Mouse (Mus musculus): ENCODE data around the gene Crhr2. TPM values are rescaled to one million over a fixed set of nuclear protein-coding genes. Genes with fewer than 3 reads are reported as not detected.

The Crhr2 gene
- polyA plus RNA-seq, 1 experiment = not detected

GRCm38 (mm10) chr6:55169818-55170217 lies 37.0 kb upstream of the Crhr2 start:
- no peak for TF ChIP-seq GATA1 (IDR thresholded peaks at IDR 0.05; ENCODE audit: low read length)
- no peak for TF ChIP-seq TAL1 (IDR thresholded peaks at IDR 0.05; ENCODE audit: low read length)
- Histone ChIP-seq H3K9me3 (ENCODE audit: control insufficient read depth, low read length) (no peaks in the 10 kb centered on the region), H3K4me1 (ENCODE audit: control insufficient read depth) (no peaks in the 10 kb centered on the region; the same call in 1 of the 2 replicates)

DNA sequence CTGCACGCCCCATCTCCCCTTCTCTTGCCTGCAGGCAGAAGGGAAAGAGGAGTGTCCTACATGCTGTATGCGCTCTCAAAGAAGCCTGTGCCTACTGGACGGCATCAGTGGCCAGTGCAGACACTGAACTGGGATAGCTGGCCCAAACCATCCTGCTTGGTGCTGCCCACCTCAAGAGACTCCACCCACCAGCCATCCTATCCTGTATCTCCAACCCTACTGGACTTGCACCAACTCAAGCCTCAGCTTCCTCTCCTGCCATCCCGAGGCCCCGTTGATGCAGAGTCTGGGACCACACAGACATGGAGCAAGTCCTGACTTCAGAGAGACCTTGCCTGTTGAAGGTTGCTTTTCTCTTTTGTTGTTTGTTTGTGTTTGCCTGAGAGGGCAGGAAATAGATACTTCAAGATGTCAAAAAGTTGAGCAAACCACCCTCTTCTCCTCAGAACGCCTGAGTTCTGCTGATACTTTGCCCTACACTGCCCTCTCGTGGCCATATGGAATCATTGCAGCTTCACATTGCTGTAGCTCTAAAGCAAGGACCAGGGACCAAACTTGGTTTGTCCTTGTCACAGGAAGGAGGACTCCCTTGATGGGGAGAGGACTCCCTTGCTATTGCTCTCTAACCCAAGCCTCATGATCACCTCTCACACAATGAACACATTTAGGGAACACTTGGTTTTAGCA lies 34.1 kb upstream of the Crhr2 start:
- Histone ChIP-seq H3K9me3 (ENCODE audit: control insufficient read depth, low read length) (no peaks in the 10 kb centered on the region), H3K4me3 (replicated peaks) (no peak overlapping the region), H3K27me3 (ENCODE audit: control insufficient read depth) (no peaks in the 10 kb centered on the region), H3K36me3 (ENCODE audit: control insufficient read depth) (no peaks in the 10 kb centered on the region), H3K4me1 (ENCODE audit: control insufficient read depth) (no peaks in the 10 kb centered on the region; the same call in 1 of the 2 replicates)
- TF ChIP-seq GATA1 (IDR thresholded peaks at IDR 0.05; ENCODE audit: low read length) (no peak), TAL1 (IDR thresholded peaks at IDR 0.05; ENCODE audit: low read length) (no peak)

More at GRCm38 (mm10) chr6:55169818-55170217, 37.0 kb upstream of the Crhr2 start:
- no peaks in the 10 kb centered on the region for H3K36me3 ChIP-seq (ENCODE audit: control insufficient read depth)
- no peak overlapping the region for H3K4me3 ChIP-seq (replicated peaks)
- no peaks in the 10 kb centered on the region for H3K27me3 ChIP-seq (ENCODE audit: control insufficient read depth)

DNA sequence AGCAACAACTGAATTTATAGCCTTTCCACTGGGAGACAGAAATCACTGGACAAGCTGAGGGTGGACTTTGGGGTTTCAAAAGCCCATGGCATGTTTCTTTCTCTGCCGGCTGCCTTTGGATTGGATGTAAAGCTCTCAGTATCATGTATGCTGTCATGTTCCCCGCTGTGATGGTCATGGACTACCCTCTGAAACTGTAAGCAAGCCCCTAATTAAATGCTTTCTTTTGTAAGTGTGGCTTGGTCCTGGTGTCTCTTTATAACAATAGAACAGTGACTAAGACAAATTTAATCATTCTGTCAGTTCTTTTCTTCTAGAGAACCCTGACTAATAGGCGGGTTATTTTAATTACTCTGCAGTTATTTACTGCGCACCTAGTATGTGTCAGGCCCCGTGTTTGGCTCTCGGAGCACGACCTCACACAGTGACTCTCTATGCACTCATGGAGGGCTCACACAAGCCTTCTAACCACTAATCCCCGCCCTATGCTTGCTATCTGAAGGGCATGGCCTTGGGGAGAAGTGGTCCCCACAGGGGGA lies 30.3 kb upstream of the Crhr2 start:
- Histone ChIP-seq H3K4me3 (replicated peaks) (no peak overlapping the region), H3K27me3 (ENCODE audit: control insufficient read depth) (no peaks in the 10 kb centered on the region), H3K9me3 (ENCODE audit: control insufficient read depth, low read length) (no peaks in the 10 kb centered on the region), H3K36me3 (ENCODE audit: control insufficient read depth) (no peaks in the 10 kb centered on the region), H3K4me1 (ENCODE audit: control insufficient read depth) (no peaks in the 10 kb centered on the region; the same call in 1 of the 2 replicates)
- TF ChIP-seq GATA1 (IDR thresholded peaks at IDR 0.05; ENCODE audit: low read length) = no peak
- TF ChIP-seq TAL1 (IDR thresholded peaks at IDR 0.05; ENCODE audit: low read length) = no peak

GRCm38 (mm10) chr6:55161311-55161761 lies 28.5 kb upstream of the Crhr2 start:
- Histone ChIP-seq H3K36me3 (ENCODE audit: control insufficient read depth) (no peaks in the 10 kb centered on the region), H3K4me1 (ENCODE audit: control insufficient read depth) (no peaks in the 10 kb centered on the region), H3K27me3 (ENCODE audit: control insufficient read depth) (no peaks in the 10 kb centered on the region), H3K9me3 (ENCODE audit: control insufficient read depth, low read length) (no peaks in the 10 kb centered on the region), H3K4me3 (replicated peaks) (no peak overlapping the region)
- no peak for TF ChIP-seq GATA1 (IDR thresholded peaks at IDR 0.05; ENCODE audit: low read length)
- TF ChIP-seq TAL1 (IDR thresholded peaks at IDR 0.05; ENCODE audit: low read length) = no peak

DNA sequence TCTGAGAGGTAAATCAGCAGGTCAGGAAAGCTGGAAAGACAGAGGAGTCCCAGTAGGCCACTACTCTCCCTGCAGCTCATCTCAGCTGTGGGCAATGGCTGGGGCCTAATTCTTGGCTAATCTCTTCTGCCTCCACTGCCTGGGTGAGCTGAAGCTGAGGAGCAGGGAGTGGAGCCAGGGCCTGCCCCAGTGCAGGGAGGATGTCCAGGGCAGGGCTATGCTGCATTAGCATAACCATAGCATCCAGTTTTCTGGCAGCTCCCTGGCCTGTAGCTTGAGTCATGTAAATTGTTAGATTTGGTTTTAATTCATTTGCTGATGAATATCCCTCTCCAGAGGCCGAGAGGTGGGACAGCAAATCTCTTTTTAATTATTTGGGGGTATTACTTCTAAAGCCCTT lies 26.4 kb upstream of the Crhr2 start:
- Histone ChIP-seq H3K27me3 (ENCODE audit: control insufficient read depth) (no peaks in the 10 kb centered on the region), H3K9me3 (ENCODE audit: control insufficient read depth, low read length) (no peaks in the 10 kb centered on the region), H3K36me3 (ENCODE audit: control insufficient read depth) (no peaks in the 10 kb centered on the region), H3K4me1 (ENCODE audit: control insufficient read depth) (no peaks in the 10 kb centered on the region), H3K4me3 (replicated peaks) (no peak overlapping the region)
- TF ChIP-seq GATA1 (IDR thresholded peaks at IDR 0.05; ENCODE audit: low read length) (no peak), TAL1 (IDR thresholded peaks at IDR 0.05; ENCODE audit: low read length) (no peak)

GRCm38 (mm10) chr6:55152226-55152625 lies 19.4 kb upstream of the Crhr2 start:
- TF ChIP-seq TAL1 (IDR thresholded peaks at IDR 0.05; ENCODE audit: low read length) = no peak
- no peak for TF ChIP-seq GATA1 (IDR thresholded peaks at IDR 0.05; ENCODE audit: low read length)
- Histone ChIP-seq H3K36me3 (ENCODE audit: control insufficient read depth) (no peaks in the 10 kb centered on the region), H3K27me3 (ENCODE audit: control insufficient read depth) (no peaks in the 10 kb centered on the region), H3K9me3 (ENCODE audit: control insufficient read depth, low read length) (no peaks in the 10 kb centered on the region), H3K4me3 (replicated peaks) (no peak overlapping the region), H3K4me1 (ENCODE audit: control insufficient read depth) (no peaks in the 10 kb centered on the region)

- Histone ChIP-seq H3K4me1 (ENCODE audit: control insufficient read depth) (no peaks in the 10 kb centered on the region), H3K9me3 (ENCODE audit: control insufficient read depth, low read length) (no peaks in the 10 kb centered on the region), H3K27me3 (ENCODE audit: control insufficient read depth) (no peaks in the 10 kb centered on the region), H3K4me3 (replicated peaks) (no peak overlapping the region), H3K36me3 (ENCODE audit: control insufficient read depth) (no peaks in the 10 kb centered on the region)
- no peak for TF ChIP-seq TAL1 (IDR thresholded peaks at IDR 0.05; ENCODE audit: low read length)
Observed at GRCm38 (mm10) chr6:55146138-55146537, 13.3 kb upstream of the Crhr2 start.

DNA sequence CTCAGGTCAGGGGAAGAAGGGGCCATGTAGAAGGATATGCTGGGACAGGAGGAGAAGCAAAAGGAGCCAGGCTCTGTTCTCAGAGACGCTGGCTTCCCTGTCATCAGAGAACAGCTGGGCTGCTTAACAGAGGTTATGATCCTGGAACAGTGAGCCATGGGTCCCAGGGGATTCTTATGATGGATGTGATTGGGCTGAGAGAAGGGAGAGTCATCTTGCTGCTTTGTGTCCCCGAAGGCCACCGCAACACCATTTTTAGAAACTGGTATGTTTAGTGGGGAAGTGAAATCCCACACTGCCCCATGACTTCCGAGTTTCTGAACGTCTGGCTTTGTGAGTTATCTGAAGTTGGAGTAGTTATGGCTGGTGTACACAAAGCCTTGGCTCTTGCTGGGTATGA lies 12.5 kb upstream of the Crhr2 start:
- Histone ChIP-seq H3K9me3 (ENCODE audit: control insufficient read depth, low read length) (no peaks in the 10 kb centered on the region), H3K4me1 (ENCODE audit: control insufficient read depth) (no peaks in the 10 kb centered on the region), H3K4me3 (replicated peaks) (no peak overlapping the region), H3K27me3 (ENCODE audit: control insufficient read depth) (no peaks in the 10 kb centered on the region), H3K36me3 (ENCODE audit: control insufficient read depth) (no peaks in the 10 kb centered on the region)
- no peak for TF ChIP-seq GATA1 (IDR thresholded peaks at IDR 0.05; ENCODE audit: low read length)
- TF ChIP-seq TAL1 (IDR thresholded peaks at IDR 0.05; ENCODE audit: low read length) = no peak

GRCm38 (mm10) chr6:55138343-55138742 lies 5.5 kb upstream of the Crhr2 start:
- Histone ChIP-seq H3K4me3 (replicated peaks) (no peak overlapping the region), H3K9me3 (ENCODE audit: control insufficient read depth, low read length) (no peaks in the 10 kb centered on the region), H3K4me1 (ENCODE audit: control insufficient read depth) (no peaks in the 10 kb centered on the region), H3K27me3 (ENCODE audit: control insufficient read depth) (no peaks in the 10 kb centered on the region), H3K36me3 (ENCODE audit: control insufficient read depth) (no peaks in the 10 kb centered on the region)
- TF ChIP-seq TAL1 (IDR thresholded peaks at IDR 0.05; ENCODE audit: low read length) = no peak
- no peak for TF ChIP-seq GATA1 (IDR thresholded peaks at IDR 0.05; ENCODE audit: low read length)
